Mouse (Mus musculus): ENCODE measurements around the gene Tas2r102. TPM values are rescaled to one million over a fixed set of nuclear protein-coding genes. Genes with fewer than 3 reads are reported as not detected.

Tas2r102 gene
- not detected in 2 replicates for polyA plus RNA-seq (2015; fragmentation: Nextera tagmentation; extraction: Ambion mirVana)

- 92% methylated on average over 2 of the region's 2 CpGs for WGBS
- H3K27me3 ChIP-seq, result no peaks in the 10 kb centered on the region
- H3K9me3 ChIP-seq (replicated peaks), result no peaks in the 10 kb centered on the region
- no peaks in the 10 kb centered on the region for H3K4me1 ChIP-seq
- H3K4me2 ChIP-seq, result no peak within 1 kb of the TSS
- H3K4me3 ChIP-seq, result no peak within 1 kb of the TSS
- ATAC-seq, result no peak
- no peak within 1 kb of the TSS for H3K9ac ChIP-seq
- H3K36me3 ChIP-seq (ENCODE audit: poor library complexity, severe bottlenecking), result no peaks in the 10 kb centered on the region
- no peak within 1 kb of the TSS for H3K27ac ChIP-seq
These were observed at the start of gene Tas2r102 for GRCm38 (mm10) chr6:132761831-132762230. Gene Tas2r102, plus strand, starts transcription at chr6:132762131.

- Histone ChIP-seq H3K36me3 (ENCODE audit: poor library complexity, severe bottlenecking) (no peaks in the 10 kb centered on the region), H3K27ac (no peak within 1 kb of the TSS), H3K9me3 (replicated peaks) (no peaks in the 10 kb centered on the region), H3K9ac (no peak within 1 kb of the TSS), H3K27me3 (no peaks in the 10 kb centered on the region), H3K4me2 (no peak within 1 kb of the TSS), H3K4me3 (no peak within 1 kb of the TSS), H3K4me1 (no peaks in the 10 kb centered on the region)
- ATAC-seq, result no peak
- 70% methylated on average over 2 of the region's 2 CpGs for WGBS
These were observed 24.0 kb upstream of the Tas2r102 start, which contains the start of gene Tas2r115 for GRCm38 (mm10) chr6:132737935-132738334. Gene Tas2r115, minus strand, starts transcription at chr6:132738035.

DNA sequence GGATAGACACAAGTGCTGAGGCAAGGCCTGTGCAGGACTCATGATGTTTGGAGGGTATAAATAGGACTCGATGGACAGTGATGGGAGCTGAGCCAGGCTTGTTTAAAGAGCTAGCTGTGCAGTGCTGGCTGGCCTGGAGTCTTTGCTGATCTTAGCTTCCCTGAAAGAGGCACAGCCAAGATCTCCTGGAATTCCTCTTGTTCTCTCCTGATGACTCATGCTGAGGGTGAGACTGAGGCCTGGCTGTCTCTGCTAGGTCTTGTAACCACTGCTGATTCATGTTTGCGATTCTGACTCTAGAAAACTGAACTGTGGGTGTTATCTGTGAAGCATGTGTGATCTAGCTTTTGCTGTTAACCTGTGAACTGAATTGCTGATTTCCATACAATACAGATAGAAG, 11.7 kb upstream of the Tas2r102 start:
- Histone ChIP-seq H3K27me3 (no peaks in the 10 kb centered on the region), H3K4me1 (no peaks in the 10 kb centered on the region), H3K9me3 (replicated peaks) (no peaks in the 10 kb centered on the region), H3K4me3 (no peak overlapping the region), H3K36me3 (ENCODE audit: poor library complexity, severe bottlenecking) (no peaks in the 10 kb centered on the region), H3K27ac (no peak overlapping the region), H3K9ac (no peak overlapping the region), H3K4me2 (no peak overlapping the region)
- 95% methylated on average over 2 of the region's 2 CpGs for WGBS
- ATAC-seq, result no peak

DNA sequence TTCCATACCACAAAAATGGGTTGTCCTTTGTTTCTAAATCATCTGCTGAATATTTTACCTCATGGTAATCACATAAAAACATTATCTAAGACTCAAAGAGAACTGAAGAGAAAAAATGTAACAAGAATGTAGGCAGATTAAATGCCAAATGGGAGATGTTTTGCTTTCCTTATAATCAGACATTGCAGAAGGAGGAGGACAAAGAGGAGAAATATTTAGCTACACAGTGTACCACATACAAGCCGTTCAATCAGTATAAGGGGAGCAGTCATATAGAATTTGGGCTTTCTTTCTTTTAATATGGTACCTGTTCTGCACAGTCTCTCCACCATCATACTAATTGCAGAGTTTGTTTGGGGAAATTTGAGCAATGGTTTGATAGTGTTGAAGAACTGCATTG, 7.5 kb upstream of the Tas2r102 start, which contains the start of gene Tas2r124:
Gene Tas2r124, plus strand, starts transcription at position 301 of the 400 bp plus-strand sequence.
- no peak within 1 kb of the TSS for H3K4me3 ChIP-seq
- no peak for ATAC-seq

DNA sequence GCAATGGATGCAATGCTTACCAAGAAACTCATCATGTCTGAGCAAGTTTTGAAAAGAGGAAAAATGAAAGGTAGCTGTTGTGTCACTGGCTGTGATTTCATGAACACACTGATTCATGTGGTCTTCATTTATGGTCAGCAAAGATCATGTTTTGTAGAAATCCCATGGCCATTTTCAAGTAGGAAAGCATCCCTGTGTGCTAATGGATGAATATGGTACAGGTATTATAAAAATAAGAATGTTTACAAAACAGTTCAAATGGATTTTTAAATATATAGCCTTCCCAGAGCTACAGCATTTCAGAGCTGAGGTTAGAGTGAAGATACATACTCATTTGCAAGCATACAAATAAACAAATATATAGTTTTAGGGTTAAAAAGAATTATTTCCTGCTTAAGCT, 16.1 kb downstream of the Tas2r102 start, which contains the start of gene Tas2r136:
Gene Tas2r136, minus strand, starts transcription at position 101 of the 400 bp plus-strand sequence.
- Histone ChIP-seq H3K27ac (no peak within 1 kb of the TSS), H3K4me2 (no peak within 1 kb of the TSS), H3K4me1 (no peaks in the 10 kb centered on the region), H3K27me3 (no peaks in the 10 kb centered on the region), H3K36me3 (ENCODE audit: poor library complexity, severe bottlenecking) (no peaks in the 10 kb centered on the region), H3K9ac (no peak within 1 kb of the TSS), H3K4me3 (no peak within 1 kb of the TSS), H3K9me3 (replicated peaks) (no peaks in the 10 kb centered on the region)
- ATAC-seq, result no peak

More for the DNA sequence above, 7.5 kb upstream of the Tas2r102 start, which contains the start of gene Tas2r124:
- 77% methylated on average over 1 of the region's 1 CpGs for WGBS
- Histone ChIP-seq H3K4me1 (no peaks in the 10 kb centered on the region), H3K9ac (no peak within 1 kb of the TSS), H3K36me3 (ENCODE audit: poor library complexity, severe bottlenecking) (no peaks in the 10 kb centered on the region), H3K9me3 (replicated peaks) (no peaks in the 10 kb centered on the region), H3K27ac (no peak within 1 kb of the TSS), H3K4me2 (no peak within 1 kb of the TSS), H3K27me3 (no peaks in the 10 kb centered on the region)

GRCm38 (mm10) chr6:132795393-132795792, 33.5 kb downstream of the Tas2r102 start:
- ATAC-seq, result no peak
- no peaks in the 10 kb centered on the region for H3K36me3 ChIP-seq (ENCODE audit: poor library complexity, severe bottlenecking)
- H3K27ac ChIP-seq, result no peak overlapping the region
- 35% methylated on average over 1 of the region's 1 CpGs for WGBS
- no peak overlapping the region for H3K4me2 ChIP-seq
- no peaks in the 10 kb centered on the region for H3K4me1 ChIP-seq
- H3K27me3 ChIP-seq, result no peaks in the 10 kb centered on the region
- H3K4me3 ChIP-seq, result no peak overlapping the region
- H3K9me3 ChIP-seq (replicated peaks), result peaks cover 12% of the 10 kb centered on the region
- H3K9ac ChIP-seq, result no peak overlapping the region

GRCm38 (mm10) chr6:132802518-132802917, 40.6 kb downstream of the Tas2r102 start, which contains the start of gene Tas2r117:
Gene Tas2r117, plus strand, starts transcription at chr6:132802818.
- H3K27me3 ChIP-seq, result no peaks in the 10 kb centered on the region
- H3K9me3 ChIP-seq (replicated peaks), result no peaks in the 10 kb centered on the region
- no peaks in the 10 kb centered on the region for H3K4me1 ChIP-seq
- H3K4me3 ChIP-seq, result no peak within 1 kb of the TSS
- H3K27ac ChIP-seq, result no peak within 1 kb of the TSS
- H3K36me3 ChIP-seq (ENCODE audit: poor library complexity, severe bottlenecking), result no peaks in the 10 kb centered on the region
- H3K4me2 ChIP-seq, result no peak within 1 kb of the TSS
- ATAC-seq, result no peak
- WGBS, result 86% methylated on average over 1 of the region's 1 CpGs
- no peak within 1 kb of the TSS for H3K9ac ChIP-seq

Other genes with a start within 250 kb of the Tas2r102 start
- gene Prh1, start 192.3 kb upstream of the Tas2r102 start, polyA plus RNA-seq (2015; fragmentation: Nextera tagmentation; extraction: Ambion mirVana), result not detected in 2 replicates
- gene Prp2, start 166.2 kb upstream of the Tas2r102 start, polyA plus RNA-seq (2015; fragmentation: Nextera tagmentation; extraction: Ambion mirVana), result not detected in 2 replicates
- not detected in 2 replicates for gene A630073D07Rik, start 110.6 kb upstream of the Tas2r102 start, polyA plus RNA-seq (2015; fragmentation: Nextera tagmentation; extraction: Ambion mirVana)
- not detected in 2 replicates for gene Tas2r120, start 105.2 kb upstream of the Tas2r102 start, polyA plus RNA-seq (2015; fragmentation: Nextera tagmentation; extraction: Ambion mirVana)
- gene Tas2r121, start 61.1 kb upstream of the Tas2r102 start, polyA plus RNA-seq (2015; fragmentation: Nextera tagmentation; extraction: Ambion mirVana), result not detected in 2 replicates
- not detected in 2 replicates for gene Tas2r122, start 50.2 kb upstream of the Tas2r102 start, polyA plus RNA-seq (2015; fragmentation: Nextera tagmentation; extraction: Ambion mirVana)
- gene Tas2r115, start 24.1 kb upstream of the Tas2r102 start, polyA plus RNA-seq (2015; fragmentation: Nextera tagmentation; extraction: Ambion mirVana), result not detected in 2 replicates
- not detected in 2 replicates for gene Tas2r124, start 7.4 kb upstream of the Tas2r102 start, polyA plus RNA-seq (2015; fragmentation: Nextera tagmentation; extraction: Ambion mirVana)
- not detected in 2 replicates for gene Tas2r136, start 16.0 kb downstream of the Tas2r102 start, polyA plus RNA-seq (2015; fragmentation: Nextera tagmentation; extraction: Ambion mirVana)
- not detected in 2 replicates for gene Tas2r117, start 40.7 kb downstream of the Tas2r102 start, polyA plus RNA-seq (2015; fragmentation: Nextera tagmentation; extraction: Ambion mirVana)
- gene Tas2r123, start 85.0 kb downstream of the Tas2r102 start, polyA plus RNA-seq (2015; fragmentation: Nextera tagmentation; extraction: Ambion mirVana), result not detected in 2 replicates
- gene Tas2r116, start 93.3 kb downstream of the Tas2r102 start, polyA plus RNA-seq (2015; fragmentation: Nextera tagmentation; extraction: Ambion mirVana), result not detected in 2 replicates
- gene Tas2r110, start 105.9 kb downstream of the Tas2r102 start, polyA plus RNA-seq (2015; fragmentation: Nextera tagmentation; extraction: Ambion mirVana), result not detected in 2 replicates
- gene Tas2r113, start 130.9 kb downstream of the Tas2r102 start, polyA plus RNA-seq (2015; fragmentation: Nextera tagmentation; extraction: Ambion mirVana), result not detected in 2 replicates
- not detected in 2 replicates for gene Tas2r125, start 147.5 kb downstream of the Tas2r102 start, polyA plus RNA-seq (2015; fragmentation: Nextera tagmentation; extraction: Ambion mirVana)
- gene Tas2r129, start 189.0 kb downstream of the Tas2r102 start, polyA plus RNA-seq (2015; fragmentation: Nextera tagmentation; extraction: Ambion mirVana), result not detected in 2 replicates
- not detected in 2 replicates for gene Tas2r131, start 195.8 kb downstream of the Tas2r102 start, polyA plus RNA-seq (2015; fragmentation: Nextera tagmentation; extraction: Ambion mirVana)
- gene Tas2r109, start 218.8 kb downstream of the Tas2r102 start, polyA plus RNA-seq (2015; fragmentation: Nextera tagmentation; extraction: Ambion mirVana), result not detected in 2 replicates

Measured in forebrain, embryonic 13.5 days (tissue).